Comparison of ENCODE assay signal across 11 mouse cellular contexts in genomic region chrX:145348377-145349203, GRCm38 (mm10). TPM values are rescaled to one million over a fixed set of nuclear protein-coding genes. Genes with fewer than 3 reads are reported as not detected.
DNase-seq lines count a peak whose midpoint lies in the region; ATAC-seq and TF ChIP-seq lines count a peak whose summit lies in the region.
"Had no signal": no experiment of that assay in that cellular context is flagged by ENCODE, and none has a peak within 500 bp of the region (broad histone marks: within the 10 kb centered on the region; RNA-seq: fewer than 3 reads in every experiment).

TSS of gene Lhfpl1 (minus strand) at chrX:145349089.

- ATAC-seq in stomach, postnatal 0 days (ENCODE audit: low FRiP score, low TSS enrichment): no peak

- no peaks in the 10 kb centered on the region for H3K9me3 ChIP-seq in stomach, postnatal 0 days (ENCODE audit: control insufficient read depth, low read length)
- H3K9me3 ChIP-seq: liver, embryonic 15.5 days; neural tube, embryonic 13.5 days had no signal

- intact Hi-C loops in gastrocnemius, postnatal 14 days (cut with DNase I; ENCODE audit: low total_unique reads): no loop called here

- TF ChIP-seq EP300 in stomach, postnatal 0 days (optimal IDR thresholded peaks at IDR 0.05): no peak

- 0 out of 2 replicates have a peak within 1 kb of the TSS, but pooled peaks have one; percentile 8 for H3K4me2 ChIP-seq in stomach, postnatal 0 days (replicated peaks; ENCODE audit: low read depth)
- H3K4me2 ChIP-seq: liver, embryonic 15.5 days; neural tube, embryonic 13.5 days had no signal

- DNase-seq in layer of hippocampus, adult 9-11 months: peak; percentile 1
- DNase-seq in layer of hippocampus, adult 2 months (ENCODE audit: low spot score in 2 of 2): no peak
- peak; percentile 20 for DNase-seq in embryo, embryonic 9.5 days (ENCODE audit: extremely low spot score)
- DNase-seq in hindlimb bud, embryonic 11.5 days (ENCODE audit: extremely low spot score, low read depth, low spot score): peak; percentile 24
- DNase-seq in stomach, postnatal 0 days (ENCODE audit: low spot score): no peak
- no peak for DNase-seq in left cerebral cortex, adult 9 months (ENCODE audit: low spot score in 2 of 2)
- DNase-seq in gastrocnemius, postnatal 14 days: no peak
- DNase-seq: kidney, adult 2 months had no signal

- WGBS in stomach, postnatal 0 days: 25% methylated on average over 7 of the region's 7 CpGs

- no peaks in the 10 kb centered on the region for H3K27me3 ChIP-seq in stomach, postnatal 0 days (ENCODE audit: control insufficient read depth, insufficient read depth, low read length)
- H3K27me3 ChIP-seq: liver, embryonic 15.5 days; neural tube, embryonic 13.5 days had no signal

- H3K4me1 ChIP-seq in stomach, postnatal 0 days (replicated peaks; ENCODE audit: control insufficient read depth, insufficient read depth): no peaks in the 10 kb centered on the region
- H3K4me1 ChIP-seq: liver, embryonic 15.5 days; neural tube, embryonic 13.5 days had no signal

- no peak within 1 kb of the TSS for H3K4me3 ChIP-seq in layer of hippocampus, adult 2 months
- no peak within 1 kb of the TSS for H3K4me3 ChIP-seq in stomach, postnatal 0 days (ENCODE audit: low read depth, low read length)
- H3K4me3 ChIP-seq: erythroblast, embryonic 14.5 days; liver, embryonic 15.5 days; neural tube, embryonic 13.5 days had no signal

- H3K9ac ChIP-seq in stomach, postnatal 0 days (ENCODE audit: low read length): no peak within 1 kb of the TSS
- H3K9ac ChIP-seq: liver, embryonic 15.5 days; neural tube, embryonic 13.5 days had no signal

- no peak within 1 kb of the TSS for H3K27ac ChIP-seq in layer of hippocampus, adult 2 months
- H3K27ac ChIP-seq in stomach, postnatal 0 days (replicated peaks): peak within 1 kb of the TSS; percentile 24; the same call in 1 of the 2 replicates
- H3K27ac ChIP-seq: liver, embryonic 15.5 days; neural tube, embryonic 13.5 days had no signal

- TF ChIP-seq CTCF in layer of hippocampus, adult 2 months (conservative IDR thresholded peaks at IDR 0.05): no peak
- TF ChIP-seq CTCF in stomach, postnatal 0 days (IDR thresholded peaks at IDR 0.05; ENCODE audit: low read depth): no peak

- H3K36me3 ChIP-seq in stomach, postnatal 0 days (ENCODE audit: control insufficient read depth, insufficient read depth, low read length): no peaks in the 10 kb centered on the region
- H3K36me3 ChIP-seq: liver, embryonic 15.5 days; neural tube, embryonic 13.5 days had no signal

RNA-seq across cellular contexts. Expression of gene Lhfpl1, which starts in this region (rescaled TPM):
- total RNA-seq in layer of hippocampus, adult 2 months (2021): 1 to 10 TPM; 2.4 to 5.7 TPM
- 6.3 and 6.7 TPM in 2 replicates for polyA plus RNA-seq in stomach, postnatal 0 days (2015; fragmentation: Nextera tagmentation; extraction: Ambion mirVana)
- 1 to 10 TPM in 1 of 2 experiments, under 1 TPM in 1; 0.27 to 1.0 TPM for total RNA-seq in gastrocnemius, postnatal 14 days (2021)
- polyA plus RNA-seq: erythroblast, embryonic 14.5 days had no signal

Comparison
In these comparisons a context has a peak if more than half of its experiments do, and no peak if none do; other contexts are left out.
1. DNase-seq: peak in layer of hippocampus, adult 9-11 months (single experiment), embryo, embryonic 9.5 days (single experiment) and hindlimb bud, embryonic 11.5 days (single experiment); none in layer of hippocampus, adult 2 months (0 of 2), stomach, postnatal 0 days (single experiment), left cerebral cortex, adult 9 months (0 of 2) and gastrocnemius, postnatal 14 days (single experiment).